Mouse (Mus musculus) ES-Bruce4 (cell line): ENCODE results near the gene Pfdn4. TPM values are rescaled to one million over a fixed set of nuclear protein-coding genes. Genes with fewer than 3 reads are reported as not detected.
A peak's percentile ranks its signal among the peaks of the same experiment; 100 is the strongest.

Source experiments
- H3K27ac ChIP-seq: 2 replicates; pipeline ENCODE4 v1.5.1; 2012; ENCODE audit warnings: low read length, inconsistent platforms; ENCODE audit not compliant: insufficient read depth
- H3K27me3 ChIP-seq: 2 replicates; pipeline ENCODE4 v1.6.1; 2012; ENCODE audit warnings: mild to moderate bottlenecking, low read length, inconsistent platforms; ENCODE audit not compliant: control insufficient read depth, poor library complexity, insufficient read depth, severe bottlenecking
- H3K36me3 ChIP-seq: 2 replicates; pipeline ENCODE4 v1.6.1; 2012; ENCODE audit warnings: inconsistent platforms, mild to moderate bottlenecking, low read length, moderate library complexity; ENCODE audit not compliant: control insufficient read depth, poor library complexity, insufficient read depth, severe bottlenecking
- H3K4me1 ChIP-seq: one replicate; pipeline ENCODE4 v1.8.1; 2011; ENCODE audit warnings: low read length; ENCODE audit not compliant: control insufficient read depth, insufficient read depth
- H3K4me3 ChIP-seq: 2 replicates; pipeline ENCODE4 v1.5.1; 2011; ENCODE audit warnings: low read depth, mild to moderate bottlenecking, low read length
- H3K9ac ChIP-seq: 2 replicates; pipeline ENCODE4 v1.6.1; 2012; ENCODE audit warnings: low read depth, mild to moderate bottlenecking, inconsistent platforms; ENCODE audit not compliant: poor library complexity, severe bottlenecking
- H3K9me3 ChIP-seq: replicated peaks from 2 replicates; pipeline ENCODE4 v1.6.1; 2012; ENCODE audit warnings: mild to moderate bottlenecking, low read length, inconsistent platforms; ENCODE audit not compliant: control insufficient read depth, poor library complexity, insufficient read depth, severe bottlenecking
- CTCF ChIP-seq: IDR thresholded peaks from one replicate; pipeline ENCODE4 v1.8.1; 2011; ENCODE audit warnings: low read depth, low read length
- EP300 ChIP-seq: IDR thresholded peaks from 2 replicates; pipeline ENCODE4 v1.6.1; 2011; ENCODE audit warnings: low read depth, low read length; ENCODE audit not compliant: insufficient read depth
- POLR2A ChIP-seq: IDR thresholded peaks from one replicate; pipeline ENCODE4 v1.8.1; 2011; ENCODE audit warnings: low read length; ENCODE audit not compliant: insufficient read depth
- polyA plus RNA-seq: library from polyadenylated mRNA; stranded (reverse); fragments of >200 nt; gene quantifications from 2 replicates; pipeline ENCODE4 v1.2.4, GENCODE M21; 2011; ENCODE audit warnings: low read depth; ENCODE audit not compliant: missing spikeins, insufficient read depth, insufficient read length

Gene Pfdn4
- polyA plus RNA-seq, 1 experiment, result 163 TPM

DNA sequence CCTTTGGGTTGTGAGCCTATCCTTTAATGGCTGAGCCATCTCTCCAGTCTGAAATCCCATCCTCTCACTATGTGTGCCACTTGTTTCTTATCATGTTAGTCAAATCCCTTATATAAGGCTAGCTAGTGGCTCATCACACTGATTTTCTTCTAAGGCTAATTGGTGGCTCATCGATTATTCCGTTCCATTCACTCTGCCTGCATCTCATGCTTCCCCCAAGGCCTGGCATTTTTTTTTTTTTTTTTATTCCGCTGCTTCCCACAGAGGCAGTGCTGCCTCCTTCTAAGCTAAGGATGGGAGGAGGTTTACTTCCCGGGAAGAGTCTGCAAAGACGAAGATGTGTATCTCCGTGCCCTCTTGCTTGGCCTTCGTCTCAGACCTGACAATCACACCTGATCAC, 9.0 kb upstream of the Pfdn4 start:
- no peak overlapping the region for H3K27ac ChIP-seq
- peaks cover 3% of the 10 kb centered on the region; the same call in 1 of the 2 replicates for H3K27me3 ChIP-seq
- H3K4me1 ChIP-seq, result no peaks in the 10 kb centered on the region
- no peak overlapping the region for H3K9ac ChIP-seq
- H3K36me3 ChIP-seq, result no peaks in the 10 kb centered on the region
- TF ChIP-seq CTCF (no peak), EP300 (no peak), POLR2A (no peak)
- H3K9me3 ChIP-seq, result no peaks in the 10 kb centered on the region
- H3K4me3 ChIP-seq, result no peak overlapping the region

- Histone ChIP-seq H3K4me3 (no peak overlapping the region), H3K4me1 (no peaks in the 10 kb centered on the region), H3K9ac (no peak overlapping the region), H3K36me3 (no peaks in the 10 kb centered on the region), H3K27me3 (peaks cover 3% of the 10 kb centered on the region; the same call in 1 of the 2 replicates), H3K9me3 (no peaks in the 10 kb centered on the region), H3K27ac (no peak overlapping the region)
- TF ChIP-seq CTCF, result no peak
- TF ChIP-seq POLR2A, result no peak
- no peak for TF ChIP-seq EP300
These were observed 8.2 kb upstream of the Pfdn4 start for GRCm38 (mm10) chr2:170487890-170488502.

- Histone ChIP-seq H3K4me1 (no peaks in the 10 kb centered on the region), H3K4me3 (peak overlapping the region; percentile 34; the same call in 1 of the 2 replicates), H3K9ac (no peak overlapping the region), H3K27ac (no peak overlapping the region), H3K27me3 (peaks cover 19% of the 10 kb centered on the region), H3K9me3 (no peaks in the 10 kb centered on the region), H3K36me3 (no peaks in the 10 kb centered on the region)
- TF ChIP-seq CTCF (no peak), POLR2A (no peak), EP300 (no peak)
These were observed 1.2 kb upstream of the Pfdn4 start for GRCm38 (mm10) chr2:170494784-170495710.

DNA sequence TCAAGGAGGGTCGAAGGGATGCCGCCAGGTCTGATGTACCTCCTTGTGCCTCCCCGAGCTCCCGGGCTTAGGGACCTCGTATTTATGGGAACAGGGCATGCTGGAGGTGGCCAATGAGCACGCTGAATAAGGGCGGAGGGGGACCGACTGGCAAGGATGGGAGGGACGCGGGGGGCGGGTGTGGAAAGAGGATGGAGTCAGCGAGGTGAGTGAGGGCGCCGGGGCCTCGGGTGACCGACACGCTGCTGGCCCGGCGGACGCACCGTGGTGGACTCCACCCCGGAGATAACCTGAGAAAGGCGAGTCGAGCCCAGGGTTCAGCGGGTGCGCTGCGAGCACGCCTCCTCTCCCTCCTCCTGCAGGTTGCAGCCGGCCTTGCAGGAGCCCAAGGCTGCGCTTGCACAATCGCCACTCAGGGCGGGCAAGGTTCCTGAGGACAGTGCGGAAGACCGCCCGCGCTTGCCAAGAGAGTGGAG, 901 bp downstream of the Pfdn4 start, which contains the start of gene Cyp24a1:
TSS of gene Cyp24a1 (minus strand) at position 55 of the 476 bp plus-strand sequence.
- Histone ChIP-seq H3K4me1 (no peaks in the 10 kb centered on the region), H3K36me3 (no peaks in the 10 kb centered on the region), H3K4me3 (peak within 1 kb of the TSS; percentile 26), H3K27me3 (peaks cover 19% of the 10 kb centered on the region), H3K9me3 (no peaks in the 10 kb centered on the region), H3K9ac (0 out of 2 replicates have a peak within 1 kb of the TSS, but pooled peaks have one; percentile 15), H3K27ac (no peak within 1 kb of the TSS)
- no peak for TF ChIP-seq CTCF
- no peak for TF ChIP-seq POLR2A
- TF ChIP-seq EP300, result no peak

DNA sequence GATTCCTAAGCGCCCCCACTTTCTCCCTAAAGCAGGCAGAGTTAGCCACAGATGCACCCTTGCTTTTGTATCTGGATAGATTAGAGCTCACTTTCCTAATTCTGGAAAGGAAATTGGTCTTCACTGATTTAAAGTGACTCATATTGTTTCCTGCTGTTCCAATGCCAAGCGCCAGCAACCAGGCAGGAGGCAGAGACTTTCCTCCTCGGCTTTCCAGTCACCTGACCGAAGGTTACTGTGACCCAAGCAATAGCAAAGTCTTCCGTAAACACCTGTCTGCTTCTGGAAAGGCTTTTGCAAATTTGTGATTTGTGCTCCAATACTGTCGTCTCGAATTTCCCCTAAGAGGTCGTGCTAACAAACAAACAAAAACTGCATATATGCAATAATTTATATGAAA, 1.8 kb downstream of the Pfdn4 start:
- no peaks in the 10 kb centered on the region for H3K36me3 ChIP-seq
- H3K9me3 ChIP-seq, result no peaks in the 10 kb centered on the region
- no peak overlapping the region for H3K9ac ChIP-seq
- H3K4me1 ChIP-seq, result no peaks in the 10 kb centered on the region
- H3K27me3 ChIP-seq, result peaks cover 19% of the 10 kb centered on the region
- H3K27ac ChIP-seq, result no peak overlapping the region
- no peak for TF ChIP-seq CTCF
- TF ChIP-seq POLR2A, result no peak
- TF ChIP-seq EP300, result no peak
- no peak overlapping the region for H3K4me3 ChIP-seq

- Histone ChIP-seq H3K9me3 (no peaks in the 10 kb centered on the region), H3K4me3 (no peak overlapping the region)
- no peak for TF ChIP-seq POLR2A
- no peak for TF ChIP-seq CTCF
- TF ChIP-seq EP300, result no peak
These were observed 7.1 kb downstream of the Pfdn4 start for GRCm38 (mm10) chr2:170503343-170503742.

More at GRCm38 (mm10) chr2:170503343-170503742, 7.1 kb downstream of the Pfdn4 start:
- Histone ChIP-seq H3K27ac (no peak overlapping the region), H3K4me1 (no peaks in the 10 kb centered on the region), H3K36me3 (no peaks in the 10 kb centered on the region), H3K9ac (no peak overlapping the region), H3K27me3 (no peaks in the 10 kb centered on the region)
